Mouse (Mus musculus) kidney, postnatal 4 days (tissue): Measurements from ENCODE around the gene Swi5.

Experiments
- DNase-seq, 2 experiments: peaks; one replicate each; pipeline ENCODE4 v3.0.0; 2021; ENCODE audit warnings: mixed read lengths in 2 of 2

Swi5 gene

GRCm38 (mm10) chr2:32287923-32288367 lies at the start of gene Swi5:
Gene Swi5, minus strand, starts transcription at chr2:32288075.
- peak; percentile 100 for DNase-seq

GRCm38 (mm10) chr2:32335888-32336287 lies 48.0 kb upstream of the Swi5 start:
- DNase-seq = peak; percentile 57 to 66

- no peak for DNase-seq
Observed at GRCm38 (mm10) chr2:32332159-32332558, 44.3 kb upstream of the Swi5 start.

- DNase-seq = no peak
Observed at GRCm38 (mm10) chr2:32329531-32329930, 41.7 kb upstream of the Swi5 start.

GRCm38 (mm10) chr2:32328911-32329460 lies 41.1 kb upstream of the Swi5 start:
- no peak for DNase-seq

GRCm38 (mm10) chr2:32327200-32327599 lies 39.3 kb upstream of the Swi5 start:
- DNase-seq = no peak

GRCm38 (mm10) chr2:32325342-32325741 lies 37.5 kb upstream of the Swi5 start:
- DNase-seq = no peak

- DNase-seq = no peak
Observed at GRCm38 (mm10) chr2:32324322-32324721, 36.4 kb upstream of the Swi5 start.

- no peak for DNase-seq
Observed at GRCm38 (mm10) chr2:32322754-32323741, 35.2 kb upstream of the Swi5 start.

- DNase-seq = peak in 1 of 2 experiments; percentile 45
Observed at GRCm38 (mm10) chr2:32321591-32322298, 33.9 kb upstream of the Swi5 start.

GRCm38 (mm10) chr2:32320721-32321120 lies 32.8 kb upstream of the Swi5 start:
- DNase-seq = no peak

- DNase-seq = peak; percentile 51 to 71
Observed at GRCm38 (mm10) chr2:32319586-32320580, 32.0 kb upstream of the Swi5 start.

GRCm38 (mm10) chr2:32318709-32319585 lies 31.1 kb upstream of the Swi5 start:
- no peak for DNase-seq

GRCm38 (mm10) chr2:32317791-32318417 lies 30.0 kb upstream of the Swi5 start:
- peak; percentile 83 to 91 for DNase-seq

GRCm38 (mm10) chr2:32316887-32317656 lies 29.2 kb upstream of the Swi5 start:
- peak; percentile 52 to 67 for DNase-seq

- peak; percentile 46 to 60 for DNase-seq
Observed at GRCm38 (mm10) chr2:32315751-32316150, 27.9 kb upstream of the Swi5 start.

- DNase-seq = no peak
Observed at GRCm38 (mm10) chr2:32314831-32315230, 27.0 kb upstream of the Swi5 start.

GRCm38 (mm10) chr2:32312318-32312964 lies 24.6 kb upstream of the Swi5 start:
- peak; percentile 97 to 98 for DNase-seq
